Mouse (Mus musculus) ES-Bruce4 (cell line): ENCODE data around the gene Spata21.
A peak's percentile ranks its signal among the peaks of the same experiment; 100 is the strongest.

Experiments used
- CTCF ChIP-seq: IDR thresholded peaks from one replicate; pipeline ENCODE4 v1.8.1; 2011; ENCODE audit warnings: low read depth, low read length
- EP300 ChIP-seq: IDR thresholded peaks from 2 replicates; pipeline ENCODE4 v1.6.1; 2011; ENCODE audit warnings: low read depth, low read length; ENCODE audit not compliant: insufficient read depth
- POLR2A ChIP-seq: IDR thresholded peaks from one replicate; pipeline ENCODE4 v1.8.1; 2011; ENCODE audit warnings: low read length; ENCODE audit not compliant: insufficient read depth

DNA sequence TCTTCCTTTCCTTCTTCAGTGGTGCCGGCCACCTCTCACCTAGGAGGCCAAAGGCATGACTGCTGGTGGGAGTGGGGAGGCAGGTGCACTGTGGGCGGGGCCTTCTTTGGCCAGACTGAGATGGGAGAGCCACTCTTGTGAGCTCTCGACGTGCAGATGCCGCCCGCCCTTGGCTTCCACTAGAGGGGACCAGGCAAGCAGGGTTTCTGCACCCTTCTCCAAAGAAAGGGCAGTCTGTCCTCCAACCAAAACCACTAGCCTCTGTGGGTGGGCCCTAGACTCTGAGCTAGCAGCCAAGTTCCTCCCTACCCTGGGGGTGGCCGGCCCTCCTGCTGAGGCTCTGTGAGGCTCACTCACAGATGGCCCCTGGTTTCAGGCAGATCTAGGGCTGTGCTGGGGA lies 25.7 kb downstream of the Spata21 start:
- TF ChIP-seq EP300 (0 out of 2 replicates have a peak, but pooled peaks have one; percentile 56), CTCF (no peak), POLR2A (no peak)
